Mouse (Mus musculus) hindbrain, embryonic 14.5 days (tissue): ENCODE results near the gene B4galt3. TPM values are rescaled to one million over a fixed set of nuclear protein-coding genes. Genes with fewer than 3 reads are reported as not detected.

ENCODE experiments used
- ATAC-seq: fragments of 200-750 bp; cut with Nextera tagmentation; 2 replicates; pipeline ENCODE4 v1.8.0; 2017; ENCODE audit warnings: moderate number of reproducible peaks, mild to moderate bottlenecking, moderate TSS enrichment, moderate library complexity; ENCODE audit not compliant: low FRiP score
- DNase-seq: peaks from one replicate; pipeline ENCODE4 v3.0.0-alpha.2; 2015; ENCODE audit warnings: low spot score
- H3K27ac ChIP-seq: fragments of 300-500 bp; sonication (generic); 2 replicates; pipeline ENCODE4 v1.5.1; 2014; ENCODE audit warnings: mild to moderate bottlenecking, moderate library complexity
- H3K27me3 ChIP-seq: fragments of 300-500 bp; sonication (generic); 2 replicates; pipeline ENCODE4 v1.6.1; 2014; ENCODE audit warnings: mild to moderate bottlenecking, low read length, mixed read lengths; ENCODE audit not compliant: control insufficient read depth, insufficient read depth
- H3K36me3 ChIP-seq: fragments of 300-500 bp; sonication (generic); replicated peaks from 2 replicates; pipeline ENCODE4 v1.6.1; 2014; ENCODE audit not compliant: control insufficient read depth, insufficient read depth
- H3K4me1 ChIP-seq: fragments of 300-500 bp; sonication (generic); replicated peaks from 2 replicates; pipeline ENCODE4 v1.6.1; 2014; ENCODE audit warnings: antibody characterized with exemption, low read length, mixed read lengths; ENCODE audit not compliant: control insufficient read depth, insufficient read depth
- H3K4me2 ChIP-seq: fragments of 300-500 bp; sonication (generic); replicated peaks from 2 replicates; pipeline ENCODE4 v1.6.1; 2014; ENCODE audit warnings: mild to moderate bottlenecking, moderate library complexity
- H3K4me3 ChIP-seq: fragments of 300-500 bp; sonication (generic); replicated peaks from 2 replicates; pipeline ENCODE4 v1.5.1; 2014; ENCODE audit warnings: mild to moderate bottlenecking, low read length
- H3K9ac ChIP-seq: fragments of 300-500 bp; sonication (generic); 2 replicates; pipeline ENCODE4 v1.6.1; 2014
- H3K9me3 ChIP-seq: fragments of 300-500 bp; sonication (generic); 2 replicates; pipeline ENCODE4 v1.6.1; 2016; ENCODE audit warnings: low read length; ENCODE audit not compliant: control insufficient read depth
- WGBS: fragments of 180-500 bp; shearing (Covaris S2); extraction: QIAGEN DNeasy Blood & Tissue Kit; methylation state at CpG from one replicate; pipeline ENCODE4 v1.1.7; 2014; 5-methylcytosine and 5-hydroxymethylcytosine counted together
- polyA plus RNA-seq: library from polyadenylated mRNA; unstranded; fragments of >200 nt; fragmentation: Nextera tagmentation; extraction: Ambion mirVana; gene quantifications from 2 replicates; pipeline ENCODE4 v1.2.1, GENCODE M21; 2014

Gene B4galt3
- polyA plus RNA-seq, 1 experiment from 2014 or later, result 88.6 TPM

GRCm38 (mm10) chr1:171227879-171228278 is 42.2 kb upstream of the B4galt3 start:
- no peak for ATAC-seq
- Histone ChIP-seq H3K27ac (no peak overlapping the region), H3K4me3 (no peak overlapping the region), H3K4me2 (no peak overlapping the region), H3K9me3 (no peaks in the 10 kb centered on the region), H3K4me1 (no peaks in the 10 kb centered on the region), H3K27me3 (no peaks in the 10 kb centered on the region), H3K9ac (no peak overlapping the region), H3K36me3 (no peaks in the 10 kb centered on the region)
- WGBS, result 83% methylated on average over 1 of the region's 1 CpGs
- no peak for DNase-seq

- no peak for DNase-seq
- Histone ChIP-seq H3K4me1 (no peaks in the 10 kb centered on the region), H3K9me3 (no peaks in the 10 kb centered on the region), H3K9ac (no peak overlapping the region), H3K27ac (no peak overlapping the region), H3K27me3 (no peaks in the 10 kb centered on the region), H3K36me3 (peaks cover 12% of the 10 kb centered on the region), H3K4me2 (no peak overlapping the region), H3K4me3 (no peak overlapping the region)
- no peak for ATAC-seq
- WGBS, result 66% methylated on average over 6 of the region's 6 CpGs
Measured at GRCm38 (mm10) chr1:171229750-171230149, 40.4 kb upstream of the B4galt3 start.

GRCm38 (mm10) chr1:171230215-171230614 is 39.9 kb upstream of the B4galt3 start:
- WGBS, result 60% methylated on average over 3 of the region's 3 CpGs
- Histone ChIP-seq H3K4me3 (no peak overlapping the region), H3K27me3 (no peaks in the 10 kb centered on the region), H3K36me3 (peaks cover 17% of the 10 kb centered on the region), H3K9me3 (no peaks in the 10 kb centered on the region), H3K4me2 (no peak overlapping the region), H3K9ac (no peak overlapping the region), H3K4me1 (no peaks in the 10 kb centered on the region), H3K27ac (no peak overlapping the region)
- DNase-seq (no peak), ATAC-seq (no peak)

- no peaks in the 10 kb centered on the region for H3K9me3 ChIP-seq
- H3K4me2 ChIP-seq, result no peak overlapping the region
- H3K9ac ChIP-seq, result no peak overlapping the region
- H3K4me1 ChIP-seq, result no peaks in the 10 kb centered on the region
- ATAC-seq (no peak), DNase-seq (no peak)
- H3K36me3 ChIP-seq, result peaks cover 33% of the 10 kb centered on the region
- no peak overlapping the region for H3K27ac ChIP-seq
- H3K4me3 ChIP-seq, result no peak overlapping the region
- WGBS, result 74% methylated on average over 4 of the region's 4 CpGs
- no peaks in the 10 kb centered on the region for H3K27me3 ChIP-seq
Measured at GRCm38 (mm10) chr1:171231844-171232243, 38.3 kb upstream of the B4galt3 start.

- no peak overlapping the region for H3K4me3 ChIP-seq
- no peaks in the 10 kb centered on the region for H3K9me3 ChIP-seq
- no peak overlapping the region for H3K9ac ChIP-seq
- peaks cover 38% of the 10 kb centered on the region for H3K36me3 ChIP-seq
- ATAC-seq (no peak), DNase-seq (no peak)
- no peak overlapping the region for H3K27ac ChIP-seq
- 88% methylated on average over 5 of the region's 5 CpGs for WGBS
- H3K27me3 ChIP-seq, result no peaks in the 10 kb centered on the region
- no peaks in the 10 kb centered on the region for H3K4me1 ChIP-seq
- H3K4me2 ChIP-seq, result no peak overlapping the region
Measured at GRCm38 (mm10) chr1:171232348-171232747, 37.8 kb upstream of the B4galt3 start.

- H3K4me2 ChIP-seq, result no peak overlapping the region
- no peak overlapping the region for H3K9ac ChIP-seq
- no peaks in the 10 kb centered on the region for H3K4me1 ChIP-seq
- ATAC-seq (no peak), DNase-seq (no peak)
- WGBS, result 91% methylated on average over 12 of the region's 12 CpGs
- H3K36me3 ChIP-seq, result peaks cover 46% of the 10 kb centered on the region
- no peak overlapping the region for H3K27ac ChIP-seq
- no peaks in the 10 kb centered on the region for H3K9me3 ChIP-seq
- no peaks in the 10 kb centered on the region for H3K27me3 ChIP-seq
- no peak overlapping the region for H3K4me3 ChIP-seq
Measured at GRCm38 (mm10) chr1:171232800-171233730, 37.1 kb upstream of the B4galt3 start.

GRCm38 (mm10) chr1:171234126-171234525 is 36.0 kb upstream of the B4galt3 start, which contains the start of gene Fcer1g:
TSS of gene Fcer1g (minus strand) at chr1:171234365.
- ATAC-seq (no peak), DNase-seq (no peak)
- no peaks in the 10 kb centered on the region for H3K4me1 ChIP-seq
- H3K27ac ChIP-seq, result no peak within 1 kb of the TSS
- WGBS, result 93% methylated on average over 14 of the region's 14 CpGs
- no peak within 1 kb of the TSS for H3K9ac ChIP-seq
- no peaks in the 10 kb centered on the region for H3K9me3 ChIP-seq
- no peak within 1 kb of the TSS for H3K4me3 ChIP-seq
- H3K4me2 ChIP-seq, result no peak within 1 kb of the TSS
- no peaks in the 10 kb centered on the region for H3K27me3 ChIP-seq
- H3K36me3 ChIP-seq, result peaks cover 56% of the 10 kb centered on the region

- DNase-seq, result no peak
- WGBS, result 93% methylated on average over 4 of the region's 4 CpGs
- H3K9me3 ChIP-seq, result no peaks in the 10 kb centered on the region
Measured at GRCm38 (mm10) chr1:171234538-171234937, 35.6 kb upstream of the B4galt3 start.

GRCm38 (mm10) chr1:171235791-171236190 is 34.3 kb upstream of the B4galt3 start:
- Histone ChIP-seq H3K4me2 (no peak overlapping the region), H3K27me3 (no peaks in the 10 kb centered on the region), H3K9ac (no peak overlapping the region), H3K4me1 (no peaks in the 10 kb centered on the region), H3K27ac (no peak overlapping the region), H3K36me3 (peaks cover 73% of the 10 kb centered on the region), H3K9me3 (no peaks in the 10 kb centered on the region), H3K4me3 (no peak overlapping the region)
- 91% methylated on average over 3 of the region's 4 CpGs for WGBS
- no peak for DNase-seq
- no peak for ATAC-seq

More at GRCm38 (mm10) chr1:171234538-171234937, 35.6 kb upstream of the B4galt3 start:
- no peak overlapping the region for H3K4me2 ChIP-seq
- H3K9ac ChIP-seq, result no peak overlapping the region
- peaks cover 60% of the 10 kb centered on the region for H3K36me3 ChIP-seq
- no peak overlapping the region for H3K27ac ChIP-seq
- H3K4me3 ChIP-seq, result no peak overlapping the region
- no peak for ATAC-seq
- H3K27me3 ChIP-seq, result no peaks in the 10 kb centered on the region
- H3K4me1 ChIP-seq, result no peaks in the 10 kb centered on the region
